Mouse (Mus musculus): Measurements from ENCODE around the gene Sh3gl3.
A peak's percentile ranks its signal among the peaks of the same experiment; 100 is the strongest.

The Sh3gl3 gene

DNA sequence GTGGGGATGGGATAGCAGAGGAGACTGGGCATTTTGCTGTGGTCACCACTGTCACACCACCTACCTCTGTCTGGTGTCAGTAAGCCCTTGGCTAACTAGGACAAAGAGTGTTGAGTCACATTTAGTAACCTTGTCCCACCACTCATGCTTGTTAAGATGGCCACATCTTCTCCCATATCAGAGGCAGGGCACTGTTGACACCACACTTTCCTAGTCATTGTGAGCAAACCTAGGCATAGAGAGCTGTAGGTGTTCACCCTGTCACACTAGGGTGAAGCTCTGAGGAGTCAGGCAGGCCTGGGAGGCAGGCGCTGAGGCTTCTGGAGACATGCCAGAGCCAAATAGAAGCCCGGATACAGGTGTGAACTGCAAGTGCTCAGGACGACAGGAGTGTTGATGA, at the start of gene Sh3gl3:
Sh3gl3 (plus strand) TSS at position 301 of the 400 bp plus-strand sequence.
- DNase-seq (ENCODE audit: low spot score in 2 of 2), result no peak

GRCm38 (mm10) chr7:82138196-82138595, 35.4 kb upstream of the Sh3gl3 start:
- DNase-seq (ENCODE audit: low spot score in 2 of 2), result no peak

DNA sequence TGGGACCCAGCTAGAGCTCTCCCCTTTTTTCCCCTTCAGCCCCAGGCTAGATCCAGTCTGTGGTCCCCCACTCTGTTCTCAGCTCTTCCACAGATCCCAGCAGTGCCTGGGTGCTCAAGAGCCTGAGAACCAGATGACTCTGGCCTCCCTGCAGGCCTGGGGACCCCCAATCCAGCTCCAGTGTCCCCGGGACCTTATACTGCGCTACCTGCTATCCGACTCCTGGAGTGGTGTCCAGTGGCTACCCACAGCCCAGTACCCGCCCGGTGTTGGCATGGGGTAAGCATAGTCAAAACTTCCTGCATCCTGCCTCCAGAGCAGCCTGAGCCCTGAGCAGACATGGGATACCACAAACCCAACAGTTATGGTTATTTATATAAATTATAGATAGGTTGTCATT, 26.5 kb upstream of the Sh3gl3 start:
- no peak for DNase-seq (ENCODE audit: low spot score in 2 of 2)

- no peak for DNase-seq (ENCODE audit: low spot score in 2 of 2)
Observed at GRCm38 (mm10) chr7:82164681-82165080, 9.0 kb upstream of the Sh3gl3 start.

- peak; percentile 94 to 97 for DNase-seq (ENCODE audit: low spot score in 2 of 2)
Observed at GRCm38 (mm10) chr7:82174571-82175326, 1.1 kb downstream of the Sh3gl3 start.

DNA sequence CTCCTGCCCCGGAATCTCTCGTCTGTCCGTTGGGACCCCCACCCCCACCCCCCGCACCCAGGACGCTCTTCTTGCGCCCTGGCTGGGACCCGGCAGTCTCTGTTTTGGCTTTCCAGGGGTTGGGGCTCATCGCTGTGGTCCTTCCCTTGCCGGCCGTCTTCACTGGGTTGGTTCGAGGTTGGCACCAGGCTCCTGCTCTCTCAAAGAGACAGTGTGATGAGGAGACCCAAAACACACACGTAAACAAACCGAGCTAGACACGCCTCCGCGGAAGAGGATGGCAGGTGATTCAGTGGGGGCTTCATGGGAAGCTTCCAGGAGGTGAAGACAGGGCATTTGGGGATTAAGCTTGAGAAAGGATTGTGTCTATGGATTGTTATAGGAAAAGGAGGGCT, 1.7 kb downstream of the Sh3gl3 start:
- DNase-seq (ENCODE audit: low spot score in 2 of 2), result peak in 1 of 2 experiments; percentile 46

- DNase-seq (ENCODE audit: low spot score in 2 of 2), result peak in 1 of 2 experiments; percentile 19
Observed at GRCm38 (mm10) chr7:82176192-82176591, 2.6 kb downstream of the Sh3gl3 start.

GRCm38 (mm10) chr7:82177336-82177735, 3.7 kb downstream of the Sh3gl3 start:
- peak in 1 of 2 experiments; percentile 19 for DNase-seq (ENCODE audit: low spot score in 2 of 2)

GRCm38 (mm10) chr7:82180919-82181318, 7.3 kb downstream of the Sh3gl3 start:
- peak in 1 of 2 experiments; percentile 18 for DNase-seq (ENCODE audit: low spot score in 2 of 2)

- DNase-seq (ENCODE audit: low spot score in 2 of 2), result peak in 1 of 2 experiments; percentile 18
Observed at GRCm38 (mm10) chr7:82182781-82183180, 9.1 kb downstream of the Sh3gl3 start.

DNA sequence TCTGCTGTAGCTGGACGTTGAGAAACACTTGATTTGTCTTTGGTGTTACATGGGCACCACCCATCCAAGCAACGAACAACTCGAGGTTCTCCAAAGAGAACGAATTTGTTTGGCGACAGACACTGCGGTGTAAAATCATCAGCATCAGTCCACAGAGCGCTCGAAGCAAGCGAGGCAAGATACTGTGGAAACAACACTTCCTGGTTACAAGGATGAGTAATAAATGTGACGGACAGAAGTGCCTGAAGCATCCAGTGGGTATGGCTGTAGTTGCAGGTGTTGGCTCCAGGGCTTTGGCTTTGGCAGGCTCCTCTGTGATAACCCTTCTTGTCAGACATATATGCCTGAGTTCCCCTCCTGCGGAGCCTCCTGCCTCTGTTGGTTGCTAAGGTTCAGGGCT, 18.0 kb downstream of the Sh3gl3 start:
- DNase-seq (ENCODE audit: low spot score in 2 of 2), result no peak

DNA sequence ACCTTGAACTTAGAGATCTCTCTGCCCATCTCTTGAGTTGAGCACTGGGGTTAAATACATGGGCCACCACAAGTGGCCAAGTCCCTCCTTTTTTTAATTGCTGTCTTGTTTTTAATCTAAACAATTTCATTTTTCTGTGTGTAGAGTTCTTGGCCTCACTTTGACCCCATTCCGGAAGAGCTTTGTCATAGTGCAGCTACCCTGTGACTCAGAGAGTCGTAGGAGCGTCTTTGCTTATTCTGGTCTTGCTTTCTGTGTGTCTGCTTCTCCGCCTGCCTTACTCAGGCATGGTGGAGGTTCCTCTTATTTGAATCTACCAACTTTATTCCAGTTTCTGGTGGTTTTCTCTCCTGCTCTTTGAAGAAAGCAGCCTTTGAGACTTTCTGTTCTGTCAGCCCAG, 18.9 kb downstream of the Sh3gl3 start:
- no peak for DNase-seq (ENCODE audit: low spot score in 2 of 2)

DNA sequence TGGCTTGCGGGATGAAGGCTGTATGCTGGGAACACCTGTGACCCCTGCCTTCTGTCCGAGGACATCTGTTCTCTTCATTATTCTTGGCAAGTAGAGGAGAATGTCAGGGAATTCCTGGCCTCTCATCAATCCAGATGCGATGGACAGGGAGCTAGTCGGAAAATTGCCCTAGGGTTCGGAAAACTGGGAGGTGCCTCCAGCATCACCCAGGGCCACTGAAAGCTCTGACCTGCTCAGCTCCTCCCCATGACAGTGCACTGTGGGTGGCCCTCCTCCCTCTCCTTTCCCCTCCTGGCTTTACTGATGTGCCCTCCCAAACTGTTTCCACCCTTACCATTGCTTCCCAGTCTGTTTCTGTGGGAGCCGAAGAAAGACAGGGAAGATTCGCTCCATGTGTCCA, 29.5 kb downstream of the Sh3gl3 start:
- no peak for DNase-seq (ENCODE audit: low spot score in 2 of 2)

DNA sequence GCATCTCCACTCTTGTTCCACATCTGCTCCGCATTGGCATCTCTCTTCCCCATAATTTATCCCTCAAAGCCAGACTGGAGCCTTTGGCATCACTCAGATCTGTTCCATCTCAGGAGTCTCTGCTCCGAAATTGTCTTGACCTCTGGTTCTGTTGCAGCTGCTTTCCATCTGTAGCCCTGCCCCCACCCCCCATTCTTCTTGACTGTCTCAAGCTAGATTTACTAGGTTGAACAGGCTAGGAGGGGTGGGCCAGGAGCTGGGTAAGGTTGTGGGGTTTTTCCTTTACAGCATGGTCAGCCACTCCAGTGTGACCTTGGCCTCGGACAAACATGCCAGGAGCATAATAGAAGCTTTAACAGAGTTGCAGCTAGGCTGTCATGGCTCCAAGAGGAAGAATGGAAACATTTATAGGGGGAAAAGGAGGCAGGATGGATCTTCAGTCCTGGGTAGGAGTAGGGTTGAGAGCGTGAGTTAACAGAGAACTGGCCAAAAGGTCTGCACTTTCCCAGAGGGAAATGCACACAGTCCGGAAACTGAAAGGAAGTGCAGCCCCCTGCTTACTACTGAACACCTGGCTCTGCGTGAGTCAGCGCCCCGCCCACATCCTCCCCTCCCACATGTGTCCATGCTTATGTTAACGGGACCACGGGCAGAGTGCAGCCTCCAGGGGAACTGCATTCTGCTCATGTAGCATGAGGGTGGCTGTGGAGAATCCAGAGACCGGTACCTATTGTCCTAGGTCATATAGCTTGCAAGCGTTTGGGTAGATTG, 30.6 kb downstream of the Sh3gl3 start:
- DNase-seq (ENCODE audit: low spot score in 2 of 2), result no peak

GRCm38 (mm10) chr7:82204975-82205374, 31.3 kb downstream of the Sh3gl3 start:
- DNase-seq (ENCODE audit: low spot score in 2 of 2), result no peak

- no peak for DNase-seq (ENCODE audit: low spot score in 2 of 2)
Observed at GRCm38 (mm10) chr7:82206787-82207186, 33.1 kb downstream of the Sh3gl3 start.

DNA sequence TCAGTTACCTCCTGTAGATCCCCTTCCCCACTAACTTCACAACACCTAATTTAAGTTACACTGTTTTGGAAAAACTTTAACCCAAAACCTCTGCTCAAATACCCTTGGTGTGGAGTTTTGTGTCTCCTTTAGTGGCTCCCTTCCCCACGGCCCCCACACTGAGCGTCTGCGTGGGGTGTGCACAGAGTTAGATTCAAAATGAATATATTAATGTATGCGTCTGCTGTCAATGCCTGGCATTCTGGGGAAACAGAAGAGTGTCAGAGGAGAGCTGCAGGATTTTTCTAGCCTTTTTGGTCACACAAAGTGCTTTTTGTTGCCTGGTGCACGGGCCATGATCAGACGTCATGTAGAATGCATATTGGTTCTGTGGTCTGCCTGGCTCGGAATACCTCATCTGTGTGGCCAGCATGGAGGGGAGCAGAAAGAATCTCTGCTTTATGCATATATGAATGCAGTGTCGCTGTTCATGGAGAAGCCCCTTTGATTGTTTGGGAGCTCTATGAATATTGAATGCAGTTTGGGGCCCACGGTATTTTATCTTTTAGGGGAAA, 47.8 kb downstream of the Sh3gl3 start:
- peak; percentile 32 to 34 for DNase-seq (ENCODE audit: low spot score in 2 of 2)

- DNase-seq (ENCODE audit: low spot score in 2 of 2), result no peak
Observed at GRCm38 (mm10) chr7:82223906-82224846, 50.5 kb downstream of the Sh3gl3 start.

GRCm38 (mm10) chr7:82233201-82233600, 59.6 kb downstream of the Sh3gl3 start:
- DNase-seq (ENCODE audit: low spot score in 2 of 2), result no peak

DNA sequence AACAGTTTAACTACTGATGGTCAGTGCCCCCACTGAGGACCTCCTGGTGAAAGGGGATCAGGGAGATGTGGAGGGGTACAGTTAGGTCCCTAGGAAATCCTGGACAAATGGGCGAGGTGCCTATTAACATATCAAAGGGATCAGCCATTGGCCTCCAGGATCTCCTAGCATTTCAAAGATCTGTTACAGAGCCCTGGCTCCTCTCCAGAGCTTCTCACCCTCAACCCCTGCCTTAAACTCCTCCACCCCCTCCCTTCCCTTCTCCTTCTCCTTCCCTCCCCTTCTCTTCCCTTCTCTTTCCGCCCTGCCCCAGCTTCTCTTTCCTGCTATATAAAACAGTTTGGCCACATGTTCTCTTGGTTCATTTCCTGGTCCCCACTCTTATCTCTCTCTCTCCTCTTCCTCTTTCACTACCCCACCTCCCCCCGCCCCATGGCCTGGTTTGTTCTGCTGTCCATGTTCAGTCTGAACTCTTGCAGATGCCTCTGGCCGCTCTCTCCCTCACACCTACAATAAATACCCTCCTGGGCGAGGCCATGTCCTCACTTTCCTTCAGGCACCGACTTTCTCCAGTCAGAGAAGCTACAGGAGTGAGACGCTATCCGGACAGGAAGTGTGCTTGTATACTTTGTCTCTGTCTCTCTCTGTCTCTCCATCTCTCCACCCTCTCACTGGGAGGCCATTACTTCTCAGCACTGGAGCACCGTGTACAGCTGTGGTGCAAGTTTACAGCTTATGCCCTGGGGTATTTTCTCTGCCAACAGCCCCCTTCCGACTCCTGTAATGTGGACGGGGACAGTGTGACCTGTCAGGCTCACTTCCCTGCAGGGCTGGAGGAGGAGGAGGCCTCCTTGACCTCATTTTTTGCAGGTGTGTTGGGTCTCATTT, 60.6 kb downstream of the Sh3gl3 start:
- DNase-seq (ENCODE audit: low spot score in 2 of 2), result no peak

- no peak for DNase-seq (ENCODE audit: low spot score in 2 of 2)
Observed at GRCm38 (mm10) chr7:82234898-82235290, 61.3 kb downstream of the Sh3gl3 start.

All from right cerebral cortex, postnatal 10 days (tissue).